ENCODE assay signal across 21 mouse cellular contexts in genomic region chr11:85470508-85470907, GRCm38 (mm10).
DNase-seq lines count a peak whose midpoint lies in the region; ATAC-seq and TF ChIP-seq lines count a peak whose summit lies in the region.
"Had no signal": no experiment of that assay in that cellular context is flagged by ENCODE, and none has a peak within 500 bp of the region (broad histone marks: within the 10 kb centered on the region; RNA-seq: fewer than 3 reads in every experiment).

No protein-coding gene starts in this region.

- WGBS in forebrain, embryonic 16.5 days: 15% methylated on average over 4 of the region's 4 CpGs
- 16% methylated on average over 4 of the region's 4 CpGs for WGBS in forebrain, postnatal 0 days
- WGBS in kidney, embryonic 16.5 days: 58% methylated on average over 4 of the region's 4 CpGs
- 45% methylated on average over 4 of the region's 4 CpGs for WGBS in embryonic facial prominence, embryonic 12.5 days

- H3K27me3 ChIP-seq in forebrain, embryonic 16.5 days (replicated peaks; ENCODE audit: control insufficient read depth, insufficient read depth, low read length): no peaks in the 10 kb centered on the region; the same call in 1 of the 2 replicates
- H3K27me3 ChIP-seq in forebrain, postnatal 0 days (ENCODE audit: insufficient read depth, low read length): no peaks in the 10 kb centered on the region
- H3K27me3 ChIP-seq in kidney, embryonic 16.5 days (ENCODE audit: insufficient read depth, low read length): no peaks in the 10 kb centered on the region
- H3K27me3 ChIP-seq in embryonic facial prominence, embryonic 12.5 days: no peaks in the 10 kb centered on the region
- H3K27me3 ChIP-seq: CH12.LX; heart, embryonic 13.5 days; hindbrain, embryonic 12.5 days; Patski had no signal

- no peak overlapping the region for H3K4me3 ChIP-seq in forebrain, embryonic 16.5 days (replicated peaks; ENCODE audit: low read length)
- no peak overlapping the region for H3K4me3 ChIP-seq in forebrain, postnatal 0 days (ENCODE audit: low read depth, low read length)
- no peak overlapping the region for H3K4me3 ChIP-seq in kidney, embryonic 16.5 days (ENCODE audit: low read length)
- no peak overlapping the region for H3K4me3 ChIP-seq in embryonic facial prominence, embryonic 12.5 days
- H3K4me3 ChIP-seq: forebrain, embryonic 12.5 days; heart, embryonic 13.5 days; hindbrain, embryonic 12.5 days had no signal

- no peaks in the 10 kb centered on the region for H3K9me3 ChIP-seq in forebrain, embryonic 16.5 days (ENCODE audit: control insufficient read depth, low read length)
- no peaks in the 10 kb centered on the region for H3K9me3 ChIP-seq in forebrain, postnatal 0 days (ENCODE audit: low read length)
- H3K9me3 ChIP-seq in kidney, embryonic 16.5 days (ENCODE audit: low read length): no peaks in the 10 kb centered on the region
- no peaks in the 10 kb centered on the region for H3K9me3 ChIP-seq in embryonic facial prominence, embryonic 12.5 days
- H3K9me3 ChIP-seq: forebrain, embryonic 12.5 days; heart, embryonic 13.5 days; hindbrain, embryonic 12.5 days had no signal

- H3K4me1 ChIP-seq in forebrain, embryonic 16.5 days (replicated peaks; ENCODE audit: control insufficient read depth, insufficient read depth, low read length): no peaks in the 10 kb centered on the region
- no peaks in the 10 kb centered on the region for H3K4me1 ChIP-seq in forebrain, postnatal 0 days (ENCODE audit: insufficient read depth)
- 0 out of 2 replicates have a peak, but pooled peaks cover 3% of the 10 kb centered on the region for H3K4me1 ChIP-seq in kidney, embryonic 16.5 days (ENCODE audit: insufficient read depth, low read length)
- H3K4me1 ChIP-seq in embryonic facial prominence, embryonic 12.5 days: peaks cover 8% of the 10 kb centered on the region; the same call in 1 of the 2 replicates

- no peak overlapping the region for H3K4me2 ChIP-seq in forebrain, embryonic 16.5 days (ENCODE audit: low read length)
- no peak overlapping the region for H3K4me2 ChIP-seq in forebrain, postnatal 0 days (ENCODE audit: low read depth)
- H3K4me2 ChIP-seq in kidney, embryonic 16.5 days (replicated peaks; ENCODE audit: low read depth, low read length): no peak overlapping the region
- H3K4me2 ChIP-seq in embryonic facial prominence, embryonic 12.5 days (replicated peaks): no peak overlapping the region
- H3K4me2 ChIP-seq: forebrain, embryonic 12.5 days; heart, embryonic 13.5 days; hindbrain, embryonic 12.5 days had no signal

- H3K27ac ChIP-seq in forebrain, embryonic 16.5 days (ENCODE audit: low read length): no peak overlapping the region
- no peak overlapping the region for H3K27ac ChIP-seq in forebrain, postnatal 0 days (ENCODE audit: low read depth, low read length)
- H3K27ac ChIP-seq in kidney, embryonic 16.5 days (ENCODE audit: low read length): no peak overlapping the region
- 0 out of 2 replicates have a peak overlapping the region, but pooled peaks have one; percentile 3 for H3K27ac ChIP-seq in embryonic facial prominence, embryonic 12.5 days
- H3K27ac ChIP-seq: forebrain, embryonic 12.5 days; heart, embryonic 13.5 days; hindbrain, embryonic 12.5 days had no signal

- no peak for TF ChIP-seq CTCF in forebrain, postnatal 0 days (IDR thresholded peaks at IDR 0.05; ENCODE audit: low read depth)
- TF ChIP-seq CTCF in brain, embryonic 14.5 days (IDR thresholded peaks at IDR 0.05; ENCODE audit: borderline replicate concordance, extremely low read depth, insufficient read depth, insufficient read length): no peak

- H3K36me3 ChIP-seq in forebrain, embryonic 16.5 days (ENCODE audit: control insufficient read depth, insufficient read depth): no peaks in the 10 kb centered on the region
- no peaks in the 10 kb centered on the region for H3K36me3 ChIP-seq in forebrain, postnatal 0 days (ENCODE audit: insufficient read depth)
- H3K36me3 ChIP-seq in kidney, embryonic 16.5 days (ENCODE audit: insufficient read depth, low read length): no peaks in the 10 kb centered on the region
- H3K36me3 ChIP-seq in embryonic facial prominence, embryonic 12.5 days: no peaks in the 10 kb centered on the region
- H3K36me3 ChIP-seq: forebrain, embryonic 12.5 days; heart, embryonic 13.5 days; hindbrain, embryonic 12.5 days had no signal

- ATAC-seq in forebrain, embryonic 16.5 days: peak; percentile 54; the same call in 1 of the 2 replicates
- ATAC-seq in forebrain, postnatal 0 days: no peak
- no peak for ATAC-seq in kidney, embryonic 16.5 days (ENCODE audit: low FRiP score, low TSS enrichment)
- ATAC-seq in embryonic facial prominence, embryonic 12.5 days (ENCODE audit: insufficient number of reproducible peaks, insufficient read depth, low FRiP score, low TSS enrichment): no peak
- ATAC-seq: activated CD4-positive, CD25-positive, alpha-beta regulatory T cell, adult 4 months; intestine, embryonic 16.5 days; Patski had no signal

- DNase-seq in forebrain, postnatal 0 days: no peak
- DNase-seq in kidney, adult 18-20 months: no peak
- peak; percentile 66 for DNase-seq in brain, embryonic 14.5 days (ENCODE audit: low read depth)
- DNase-seq in gastrocnemius, adult 8-10 months (ENCODE audit: low spot score in 2 of 2): no peak
- DNase-seq in right cerebral cortex, postnatal 36 days (ENCODE audit: low spot score in 2 of 2): no peak
- DNase-seq: adrenal gland, postnatal 14 days; cerebellum, adult 2 months; cerebellum, postnatal 10 days; gastrocnemius, postnatal 14 days; heart, postnatal 36 days; kidney, adult 8-10 months had no signal

- TF ChIP-seq POLR2A in brain, embryonic 14.5 days (IDR thresholded peaks at IDR 0.05; ENCODE audit: borderline replicate concordance, extremely low read depth, insufficient read depth, insufficient read length, poor library complexity, severe bottlenecking): no peak

- no peak overlapping the region for H3K9ac ChIP-seq in forebrain, embryonic 16.5 days (replicated peaks; ENCODE audit: low read depth, low read length)
- no peak overlapping the region for H3K9ac ChIP-seq in forebrain, postnatal 0 days
- peak overlapping the region; percentile 35 for H3K9ac ChIP-seq in kidney, embryonic 16.5 days (replicated peaks; ENCODE audit: low read length)
- H3K9ac ChIP-seq in embryonic facial prominence, embryonic 12.5 days: no peak overlapping the region
- H3K9ac ChIP-seq: forebrain, embryonic 12.5 days; heart, embryonic 13.5 days; hindbrain, embryonic 12.5 days had no signal
